Mouse (Mus musculus) liver, embryonic 15.5 days (tissue): ENCODE data around the gene Cdkn2aip. TPM values are rescaled to one million over a fixed set of nuclear protein-coding genes. Genes with fewer than 3 reads are reported as not detected.

Experiments
- ATAC-seq: fragments of 200-750 bp; cut with Nextera tagmentation; 2 replicates; pipeline ENCODE4 v1.8.0; 2017; ENCODE audit warnings: moderate number of reproducible peaks, mild to moderate bottlenecking, moderate library complexity; ENCODE audit not compliant: insufficient read depth
- H3K27ac ChIP-seq: fragments of 300-500 bp; sonication (generic); replicated peaks from 2 replicates; pipeline ENCODE4 v1.5.1; 2015; ENCODE audit warnings: mild to moderate bottlenecking, inconsistent platforms
- H3K27me3 ChIP-seq: fragments of 300-500 bp; sonication (generic); 2 replicates; pipeline ENCODE4 v1.6.1; 2015; ENCODE audit warnings: mild to moderate bottlenecking, inconsistent platforms
- H3K36me3 ChIP-seq: fragments of 300-500 bp; sonication (generic); replicated peaks from 2 replicates; pipeline ENCODE4 v1.6.1; 2015; ENCODE audit warnings: moderate library complexity, mild to moderate bottlenecking, inconsistent platforms
- H3K4me1 ChIP-seq: fragments of 300-500 bp; sonication (generic); replicated peaks from 2 replicates; pipeline ENCODE4 v1.6.1; 2015; ENCODE audit warnings: inconsistent platforms
- H3K4me2 ChIP-seq: fragments of 300-500 bp; sonication (generic); 2 replicates; pipeline ENCODE4 v1.6.1; 2015; ENCODE audit warnings: moderate library complexity, mild to moderate bottlenecking, inconsistent platforms
- H3K4me3 ChIP-seq: fragments of 300-500 bp; sonication (generic); replicated peaks from 2 replicates; pipeline ENCODE4 v1.5.1; 2015; ENCODE audit warnings: mild to moderate bottlenecking, inconsistent platforms
- H3K9ac ChIP-seq: fragments of 300-500 bp; sonication (generic); 2 replicates; pipeline ENCODE4 v1.6.1; 2015; ENCODE audit warnings: moderate library complexity, mild to moderate bottlenecking, inconsistent platforms
- H3K9me3 ChIP-seq: fragments of 300-500 bp; sonication (generic); replicated peaks from 2 replicates; pipeline ENCODE4 v1.6.1; 2016; ENCODE audit warnings: inconsistent platforms
- WGBS: fragments of 180-500 bp; shearing (Covaris S2); methylation state at CpG from one replicate; pipeline ENCODE4 v1.1.7; 2015; ENCODE audit warnings: mixed read lengths; ENCODE audit not compliant: insufficient replicate concordance; 5-methylcytosine and 5-hydroxymethylcytosine counted together
- polyA plus RNA-seq: library from polyadenylated mRNA; unstranded; fragments of >200 nt; fragmentation: Nextera tagmentation; extraction: Ambion mirVana; gene quantifications from 2 replicates; pipeline ENCODE4 v1.2.1, GENCODE M21; 2015

Cdkn2aip gene
- polyA plus RNA-seq, 1 experiment from 2014 or later: 12.8 TPM

- Histone ChIP-seq H3K36me3 (no peaks in the 10 kb centered on the region; the same call in 1 of the 2 replicates), H3K27ac (peak overlapping the region; percentile 96), H3K9me3 (no peaks in the 10 kb centered on the region), H3K4me3 (peak overlapping the region; percentile 95), H3K27me3 (no peaks in the 10 kb centered on the region), H3K4me1 (peaks cover 23% of the 10 kb centered on the region), H3K4me2 (peak overlapping the region; percentile 92), H3K9ac (peak overlapping the region; percentile 90)
- 2% methylated on average over 15 of the region's 15 CpGs for WGBS
- ATAC-seq: no peak
These were observed 37.5 kb downstream of the Cdkn2aip start for GRCm38 (mm10) chr8:47676224-47676623.

GRCm38 (mm10) chr8:47675786-47676185, 37.9 kb downstream of the Cdkn2aip start:
- H3K9me3 ChIP-seq: no peaks in the 10 kb centered on the region
- peaks cover 23% of the 10 kb centered on the region for H3K4me1 ChIP-seq
- no peak for ATAC-seq
- H3K27ac ChIP-seq: peak overlapping the region; percentile 96
- under 1% methylated on average over 20 of the region's 20 CpGs for WGBS
- H3K4me2 ChIP-seq: peak overlapping the region; percentile 92
- peak overlapping the region; percentile 90 for H3K9ac ChIP-seq
- H3K4me3 ChIP-seq: peak overlapping the region; percentile 95
- no peaks in the 10 kb centered on the region for H3K27me3 ChIP-seq
- no peaks in the 10 kb centered on the region; the same call in 1 of the 2 replicates for H3K36me3 ChIP-seq

- Histone ChIP-seq H3K36me3 (no peaks in the 10 kb centered on the region; the same call in 1 of the 2 replicates), H3K4me1 (peaks cover 27% of the 10 kb centered on the region), H3K27me3 (no peaks in the 10 kb centered on the region), H3K9ac (peak within 1 kb of the TSS; percentile 90), H3K27ac (peak within 1 kb of the TSS; percentile 96), H3K4me3 (peak within 1 kb of the TSS; percentile 95), H3K4me2 (peak within 1 kb of the TSS; percentile 92), H3K9me3 (no peaks in the 10 kb centered on the region)
- WGBS: under 1% methylated on average over 104 of the region's 106 CpGs
- ATAC-seq: peak; percentile 88
These were observed 38.7 kb downstream of the Cdkn2aip start, which contains the start of gene Ing2 for GRCm38 (mm10) chr8:47674777-47675710. TSS of gene Ing2 (minus strand) at chr8:47675556.

GRCm38 (mm10) chr8:47674140-47674776, 39.5 kb downstream of the Cdkn2aip start:
- peak; percentile 1; the same call in 1 of the 2 replicates for ATAC-seq
- H3K4me2 ChIP-seq: peak overlapping the region; percentile 92
- under 1% methylated on average over 46 of the region's 59 CpGs for WGBS
- H3K4me3 ChIP-seq: peak overlapping the region; percentile 95
- peak overlapping the region; percentile 96 for H3K27ac ChIP-seq
- H3K9ac ChIP-seq: peak overlapping the region; percentile 85
- H3K4me1 ChIP-seq: peaks cover 27% of the 10 kb centered on the region
- no peaks in the 10 kb centered on the region for H3K27me3 ChIP-seq
- no peaks in the 10 kb centered on the region; the same call in 1 of the 2 replicates for H3K36me3 ChIP-seq
- no peaks in the 10 kb centered on the region for H3K9me3 ChIP-seq

- no peaks in the 10 kb centered on the region for H3K27me3 ChIP-seq
- H3K4me3 ChIP-seq: peak overlapping the region; percentile 95
- under 1% methylated on average over 53 of the region's 53 CpGs for WGBS
- H3K9me3 ChIP-seq: no peaks in the 10 kb centered on the region
- peak overlapping the region; percentile 92 for H3K4me2 ChIP-seq
- H3K36me3 ChIP-seq: no peaks in the 10 kb centered on the region; the same call in 1 of the 2 replicates
- peaks cover 27% of the 10 kb centered on the region for H3K4me1 ChIP-seq
- H3K27ac ChIP-seq: peak overlapping the region; percentile 96
- peak; percentile 26 for ATAC-seq
- H3K9ac ChIP-seq: peak overlapping the region; percentile 85
These were observed 40.2 kb downstream of the Cdkn2aip start for GRCm38 (mm10) chr8:47673317-47674139.

- Histone ChIP-seq H3K4me1 (no peaks in the 10 kb centered on the region), H3K4me3 (no peak overlapping the region), H3K4me2 (no peak overlapping the region), H3K9me3 (no peaks in the 10 kb centered on the region), H3K36me3 (peaks cover 24% of the 10 kb centered on the region), H3K27me3 (no peaks in the 10 kb centered on the region), H3K27ac (no peak overlapping the region), H3K9ac (no peak overlapping the region)
- WGBS: 72% methylated on average over 8 of the region's 8 CpGs
- no peak for ATAC-seq
These were observed 49.4 kb downstream of the Cdkn2aip start for GRCm38 (mm10) chr8:47664231-47664785.

GRCm38 (mm10) chr8:47663201-47663600, 50.5 kb downstream of the Cdkn2aip start:
- Histone ChIP-seq H3K9ac (no peak overlapping the region), H3K27me3 (no peaks in the 10 kb centered on the region), H3K4me3 (no peak overlapping the region), H3K27ac (no peak overlapping the region), H3K4me1 (no peaks in the 10 kb centered on the region), H3K9me3 (no peaks in the 10 kb centered on the region), H3K4me2 (no peak overlapping the region), H3K36me3 (peaks cover 22% of the 10 kb centered on the region)
- no peak for ATAC-seq
- WGBS: 79% methylated on average over 5 of the region's 5 CpGs

GRCm38 (mm10) chr8:47662716-47663115, 51.0 kb downstream of the Cdkn2aip start:
- WGBS: 83% methylated on average over 5 of the region's 5 CpGs
- Histone ChIP-seq H3K36me3 (peaks cover 17% of the 10 kb centered on the region; the same call in 1 of the 2 replicates), H3K27me3 (no peaks in the 10 kb centered on the region), H3K9ac (no peak overlapping the region), H3K9me3 (no peaks in the 10 kb centered on the region), H3K27ac (no peak overlapping the region), H3K4me3 (no peak overlapping the region), H3K4me2 (no peak overlapping the region), H3K4me1 (no peaks in the 10 kb centered on the region)
- no peak for ATAC-seq

GRCm38 (mm10) chr8:47660394-47660793, 53.3 kb downstream of the Cdkn2aip start:
- no peaks in the 10 kb centered on the region for H3K36me3 ChIP-seq
- WGBS: 82% methylated on average over 7 of the region's 7 CpGs
- no peak overlapping the region for H3K27ac ChIP-seq
- no peaks in the 10 kb centered on the region for H3K4me1 ChIP-seq
- H3K9ac ChIP-seq: no peak overlapping the region
- no peaks in the 10 kb centered on the region for H3K27me3 ChIP-seq
- no peak overlapping the region for H3K4me3 ChIP-seq
- H3K9me3 ChIP-seq: no peaks in the 10 kb centered on the region
- ATAC-seq: no peak
- H3K4me2 ChIP-seq: no peak overlapping the region

- H3K4me2 ChIP-seq: no peak overlapping the region
- H3K27me3 ChIP-seq: no peaks in the 10 kb centered on the region
- H3K9me3 ChIP-seq: no peaks in the 10 kb centered on the region
- 73% methylated on average over 5 of the region's 5 CpGs for WGBS
- no peak overlapping the region for H3K27ac ChIP-seq
- no peaks in the 10 kb centered on the region for H3K36me3 ChIP-seq
- no peak overlapping the region for H3K4me3 ChIP-seq
- peak; percentile 64; the same call in 1 of the 2 replicates for ATAC-seq
- H3K4me1 ChIP-seq: no peaks in the 10 kb centered on the region
- H3K9ac ChIP-seq: no peak overlapping the region
These were observed 54.3 kb downstream of the Cdkn2aip start for GRCm38 (mm10) chr8:47659463-47659862.
